ENCODE assay signal across 8 mouse cellular contexts in genomic region chr3:121291225-121291559, GRCm38 (mm10). TPM values are rescaled to one million over a fixed set of nuclear protein-coding genes. Genes with fewer than 3 reads are reported as not detected.
DNase-seq lines count a peak whose midpoint lies in the region; ATAC-seq lines count a peak whose summit lies in the region.

No protein-coding gene starts in this region.

- no peaks in the 10 kb centered on the region for H3K9me3 ChIP-seq in kidney, embryonic 15.5 days (replicated peaks)
- no peaks in the 10 kb centered on the region for H3K9me3 ChIP-seq in hindbrain, embryonic 14.5 days (ENCODE audit: control insufficient read depth, low read length)
- no peaks in the 10 kb centered on the region for H3K9me3 ChIP-seq in midbrain, embryonic 15.5 days

- no peak for DNase-seq in kidney, postnatal 14 days
- peak; percentile 43 for DNase-seq in hindbrain, embryonic 14.5 days (ENCODE audit: low spot score)
- DNase-seq in embryo, embryonic 10 days (ENCODE audit: low spot score) = no peak
- no peak for DNase-seq in testis, postnatal 10 days (ENCODE audit: low spot score)
- DNase-seq in gastrocnemius, postnatal 10 days = no peak

- H3K4me2 ChIP-seq in kidney, embryonic 15.5 days = peak overlapping the region; percentile 62
- peak overlapping the region; percentile 77 for H3K4me2 ChIP-seq in hindbrain, embryonic 14.5 days (replicated peaks)
- H3K4me2 ChIP-seq in midbrain, embryonic 15.5 days = peak overlapping the region; percentile 60

- no peaks in the 10 kb centered on the region for H3K27me3 ChIP-seq in kidney, embryonic 15.5 days
- no peaks in the 10 kb centered on the region for H3K27me3 ChIP-seq in hindbrain, embryonic 14.5 days (ENCODE audit: control insufficient read depth, insufficient read depth, low read length)
- no peaks in the 10 kb centered on the region for H3K27me3 ChIP-seq in midbrain, embryonic 15.5 days (replicated peaks)

- peak overlapping the region; percentile 99 for H3K27ac ChIP-seq in kidney, embryonic 15.5 days
- peak overlapping the region; percentile 83 for H3K27ac ChIP-seq in brown adipose tissue, adult 24 weeks (replicated peaks; ENCODE audit: low read depth, low read length)
- peak overlapping the region; percentile 90 for H3K27ac ChIP-seq in hindbrain, embryonic 14.5 days
- peak overlapping the region; percentile 94 for H3K27ac ChIP-seq in midbrain, embryonic 15.5 days

- 6% methylated on average over 7 of the region's 7 CpGs for WGBS in kidney, embryonic 15.5 days
- 7% methylated on average over 7 of the region's 7 CpGs for WGBS in hindbrain, embryonic 14.5 days
- WGBS in midbrain, embryonic 15.5 days = 5% methylated on average over 7 of the region's 7 CpGs

- peaks cover 6% of the 10 kb centered on the region for H3K4me1 ChIP-seq in kidney, embryonic 15.5 days
- H3K4me1 ChIP-seq in brown adipose tissue, adult 24 weeks (ENCODE audit: control insufficient read depth, insufficient read depth, insufficient read length, low read length) = 0 out of 2 replicates have a peak, but pooled peaks cover 2% of the 10 kb centered on the region
- peaks cover 3% of the 10 kb centered on the region; the same call in 1 of the 2 replicates for H3K4me1 ChIP-seq in hindbrain, embryonic 14.5 days (replicated peaks; ENCODE audit: control insufficient read depth, insufficient read depth, low read length)
- peaks cover 10% of the 10 kb centered on the region for H3K4me1 ChIP-seq in midbrain, embryonic 15.5 days

- ATAC-seq in kidney, embryonic 15.5 days (replicated peaks; ENCODE audit: low FRiP score) = no peak; the same call in 1 of the 2 replicates
- no peak for ATAC-seq in hindbrain, embryonic 14.5 days (ENCODE audit: low FRiP score)
- ATAC-seq in midbrain, embryonic 15.5 days (replicated peaks) = no peak

- no peaks in the 10 kb centered on the region for H3K36me3 ChIP-seq in kidney, embryonic 15.5 days
- H3K36me3 ChIP-seq in hindbrain, embryonic 14.5 days (replicated peaks; ENCODE audit: control insufficient read depth, insufficient read depth) = no peaks in the 10 kb centered on the region
- H3K36me3 ChIP-seq in midbrain, embryonic 15.5 days (replicated peaks) = no peaks in the 10 kb centered on the region

- H3K4me3 ChIP-seq in kidney, embryonic 15.5 days (replicated peaks) = peak overlapping the region; percentile 80
- H3K4me3 ChIP-seq in brown adipose tissue, adult 24 weeks (ENCODE audit: insufficient read depth, low read depth, low read length) = peak overlapping the region; percentile 72
- H3K4me3 ChIP-seq in hindbrain, embryonic 14.5 days (replicated peaks; ENCODE audit: low read length) = peak overlapping the region; percentile 45
- H3K4me3 ChIP-seq in midbrain, embryonic 15.5 days = peak overlapping the region; percentile 62

- H3K9ac ChIP-seq in kidney, embryonic 15.5 days = peak overlapping the region; percentile 57
- peak overlapping the region; percentile 57 for H3K9ac ChIP-seq in hindbrain, embryonic 14.5 days
- peak overlapping the region; percentile 53 for H3K9ac ChIP-seq in midbrain, embryonic 15.5 days

RNA-seq across cellular contexts. Expression of gene Alg14, which starts 0.4 kb away (rescaled TPM):
- polyA plus RNA-seq in kidney, embryonic 15.5 days (2015; fragmentation: Nextera tagmentation; extraction: Ambion mirVana) = 38.9 and 41.5 TPM in 2 replicates
- 50.0 and 73.2 TPM in 2 replicates for polyA plus RNA-seq in brown adipose tissue, adult 24 weeks (2012; ENCODE audit: insufficient read depth, insufficient read length, missing spikeins)
- 35.0 and 47.1 TPM in 2 replicates for polyA plus RNA-seq in hindbrain, embryonic 14.5 days (2014; fragmentation: Nextera tagmentation; extraction: Ambion mirVana)
- polyA plus RNA-seq in midbrain, embryonic 15.5 days (2015; fragmentation: Nextera tagmentation; extraction: Ambion mirVana) = 33.3 and 38.2 TPM in 2 replicates
- total RNA-seq in gastrocnemius, postnatal 10 days (2021) = 10 to 100 TPM; 11.0 to 12.1 TPM

RNA-seq across cellular contexts. Expression of gene Tmem56, which starts 8.3 kb away (rescaled TPM):
- polyA plus RNA-seq in kidney, embryonic 15.5 days (2015; fragmentation: Nextera tagmentation; extraction: Ambion mirVana) = 1.6 and 1.7 TPM in 2 replicates
- 2.8 and 8.4 TPM in 2 replicates for polyA plus RNA-seq in brown adipose tissue, adult 24 weeks (2012; ENCODE audit: insufficient read depth, insufficient read length, missing spikeins)
- polyA plus RNA-seq in hindbrain, embryonic 14.5 days (2014; fragmentation: Nextera tagmentation; extraction: Ambion mirVana) = 4.3 and 5.0 TPM in 2 replicates
- 2.2 and 3.0 TPM in 2 replicates for polyA plus RNA-seq in midbrain, embryonic 15.5 days (2015; fragmentation: Nextera tagmentation; extraction: Ambion mirVana)
- 1 to 10 TPM; 5.7 to 6.4 TPM for total RNA-seq in gastrocnemius, postnatal 10 days (2021)
